Mouse (Mus musculus) midbrain, embryonic 12.5 days (tissue): Measurements from ENCODE around the gene Dcun1d4. TPM values are rescaled to one million over a fixed set of nuclear protein-coding genes. Genes with fewer than 3 reads are reported as not detected.
A peak's percentile ranks its signal among the peaks of the same experiment; 100 is the strongest.

Experiments
- ATAC-seq: fragments of 200-750 bp; cut with Nextera tagmentation; 2 replicates; pipeline ENCODE4 v1.8.0; 2017; ENCODE audit warnings: low read depth, moderate TSS enrichment, moderate library complexity; ENCODE audit not compliant: low FRiP score
- H3K27ac ChIP-seq: fragments of 300-500 bp; sonication (generic); replicated peaks from 2 replicates; pipeline ENCODE4 v1.5.1; 2016; ENCODE audit warnings: mild to moderate bottlenecking
- H3K27me3 ChIP-seq: fragments of 300-500 bp; sonication (generic); 2 replicates; pipeline ENCODE4 v1.6.1; 2016; ENCODE audit warnings: mild to moderate bottlenecking
- H3K36me3 ChIP-seq: fragments of 300-500 bp; sonication (generic); 2 replicates; pipeline ENCODE4 v1.6.1; 2016
- H3K4me1 ChIP-seq: fragments of 300-500 bp; sonication (generic); 2 replicates; pipeline ENCODE4 v1.6.1; 2016
- H3K4me2 ChIP-seq: fragments of 300-500 bp; sonication (generic); replicated peaks from 2 replicates; pipeline ENCODE4 v1.6.1; 2016; ENCODE audit warnings: mild to moderate bottlenecking, moderate library complexity
- H3K4me3 ChIP-seq: fragments of 300-500 bp; sonication (generic); 2 replicates; pipeline ENCODE4 v1.5.1; 2016; ENCODE audit warnings: mild to moderate bottlenecking
- H3K9ac ChIP-seq: fragments of 300-500 bp; sonication (generic); replicated peaks from 2 replicates; pipeline ENCODE4 v1.6.1; 2016; ENCODE audit warnings: mild to moderate bottlenecking, moderate library complexity
- H3K9me3 ChIP-seq: fragments of 300-500 bp; sonication (generic); 2 replicates; pipeline ENCODE4 v1.6.1; 2016; ENCODE audit warnings: mild to moderate bottlenecking
- WGBS: fragments of 180-500 bp; shearing (Covaris S2); methylation state at CpG from one replicate; pipeline ENCODE4 v1.1.7; 2016; 5-methylcytosine and 5-hydroxymethylcytosine counted together
- polyA plus RNA-seq: library from polyadenylated mRNA; unstranded; fragments of >200 nt; fragmentation: Nextera tagmentation; extraction: Ambion mirVana; gene quantifications from 2 replicates; pipeline ENCODE4 v1.2.1, GENCODE M21; 2016

Dcun1d4 gene
- polyA plus RNA-seq, 1 experiment from 2014 or later: 58.4 TPM

GRCm38 (mm10) chr5:73537669-73538068, 56.9 kb downstream of the Dcun1d4 start:
- H3K4me1 ChIP-seq: no peaks in the 10 kb centered on the region
- H3K9ac ChIP-seq: no peak overlapping the region
- peaks cover 59% of the 10 kb centered on the region for H3K36me3 ChIP-seq
- WGBS: 94% methylated on average over 12 of the region's 12 CpGs
- H3K27me3 ChIP-seq: no peaks in the 10 kb centered on the region
- ATAC-seq: no peak
- no peak overlapping the region for H3K4me2 ChIP-seq
- no peak overlapping the region for H3K27ac ChIP-seq
- no peaks in the 10 kb centered on the region for H3K9me3 ChIP-seq
- H3K4me3 ChIP-seq: no peak overlapping the region

DNA sequence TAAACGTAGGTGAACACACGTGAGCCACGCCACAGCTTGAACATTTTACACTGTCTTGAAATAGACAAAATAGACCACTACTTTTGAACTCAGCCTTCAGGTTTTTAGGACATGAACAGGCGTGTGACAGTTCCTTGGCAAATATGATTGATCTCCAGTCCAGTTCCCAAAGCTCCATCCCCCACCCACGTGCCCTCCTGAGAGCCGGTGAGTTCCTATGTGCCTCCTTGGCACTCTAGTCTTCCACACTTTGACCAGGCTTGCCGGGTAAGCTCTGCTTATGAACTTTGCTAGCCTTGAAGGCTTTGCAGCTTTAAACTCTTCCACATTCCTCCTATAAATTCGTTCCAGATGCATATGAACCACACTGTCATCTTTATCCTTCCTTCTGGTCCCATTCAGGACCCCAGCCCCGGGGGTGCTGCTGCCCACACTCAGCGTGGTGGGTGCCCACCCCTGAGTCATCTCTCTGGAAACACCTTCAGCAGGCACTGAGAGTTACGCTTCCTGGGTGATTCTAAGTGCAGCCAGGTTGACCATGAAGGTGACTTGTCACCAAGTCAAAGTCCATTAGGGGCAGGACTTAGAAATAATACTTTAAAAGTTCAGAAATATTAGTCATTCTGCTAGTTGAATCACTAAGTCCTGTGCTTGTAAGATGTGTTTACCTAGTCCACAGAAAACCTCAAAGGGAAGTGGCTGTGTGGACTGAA, 57.9 kb downstream of the Dcun1d4 start:
- WGBS: 91% methylated on average over 11 of the region's 11 CpGs
- Histone ChIP-seq H3K9me3 (no peaks in the 10 kb centered on the region), H3K36me3 (peaks cover 60% of the 10 kb centered on the region), H3K27me3 (no peaks in the 10 kb centered on the region), H3K4me2 (no peak overlapping the region), H3K4me3 (no peak overlapping the region), H3K27ac (no peak overlapping the region), H3K9ac (no peak overlapping the region), H3K4me1 (no peaks in the 10 kb centered on the region)
- no peak for ATAC-seq

- WGBS: 61% methylated on average over 6 of the region's 6 CpGs
- peak; percentile 66; the same call in 1 of the 2 replicates for ATAC-seq
- no peak overlapping the region for H3K4me2 ChIP-seq
Observed at GRCm38 (mm10) chr5:73539848-73540510, 59.2 kb downstream of the Dcun1d4 start.

GRCm38 (mm10) chr5:73540511-73540871, 59.7 kb downstream of the Dcun1d4 start:
- no peak overlapping the region for H3K9ac ChIP-seq
- no peaks in the 10 kb centered on the region for H3K9me3 ChIP-seq
- no peaks in the 10 kb centered on the region for H3K27me3 ChIP-seq
- peaks cover 67% of the 10 kb centered on the region for H3K36me3 ChIP-seq
- no peaks in the 10 kb centered on the region for H3K4me1 ChIP-seq
- H3K27ac ChIP-seq: no peak overlapping the region
- no peak; the same call in 1 of the 2 replicates for ATAC-seq
- WGBS: 88% methylated on average over 2 of the region's 2 CpGs
- H3K4me2 ChIP-seq: no peak overlapping the region
- no peak overlapping the region for H3K4me3 ChIP-seq

More at GRCm38 (mm10) chr5:73539848-73540510, 59.2 kb downstream of the Dcun1d4 start:
- Histone ChIP-seq H3K4me1 (no peaks in the 10 kb centered on the region), H3K9ac (no peak overlapping the region), H3K4me3 (no peak overlapping the region), H3K27me3 (no peaks in the 10 kb centered on the region), H3K9me3 (no peaks in the 10 kb centered on the region), H3K36me3 (peaks cover 65% of the 10 kb centered on the region), H3K27ac (no peak overlapping the region; the same call in 1 of the 2 replicates)

GRCm38 (mm10) chr5:73544111-73544753, 63.4 kb downstream of the Dcun1d4 start:
- Histone ChIP-seq H3K36me3 (peaks cover 52% of the 10 kb centered on the region), H3K4me1 (no peaks in the 10 kb centered on the region), H3K9ac (no peak overlapping the region), H3K27ac (no peak overlapping the region), H3K4me2 (no peak overlapping the region), H3K4me3 (no peak overlapping the region), H3K9me3 (no peaks in the 10 kb centered on the region), H3K27me3 (no peaks in the 10 kb centered on the region)
- ATAC-seq: no peak
- 84% methylated on average over 10 of the region's 10 CpGs for whole genome bisulfite sequencing

DNA sequence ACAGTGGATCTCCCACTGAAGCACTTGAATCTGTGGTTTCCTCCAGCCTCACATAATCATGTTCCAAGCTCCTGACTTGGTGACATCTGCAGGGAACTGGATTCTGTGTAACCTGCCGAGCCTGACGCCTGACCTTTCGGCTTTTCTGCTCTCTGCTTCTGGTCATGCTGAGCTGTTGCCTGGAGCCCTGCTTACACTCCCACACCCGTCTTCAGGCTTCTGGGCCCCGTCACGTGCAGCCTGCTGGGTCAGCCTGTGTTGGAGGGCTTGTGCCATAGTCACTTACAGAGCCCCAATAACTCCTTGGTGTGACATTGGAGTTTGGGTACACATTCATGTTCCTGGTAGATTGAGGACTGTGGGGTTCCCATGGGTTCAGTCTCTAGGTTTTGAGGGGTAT, 64.8 kb downstream of the Dcun1d4 start:
- Histone ChIP-seq H3K27ac (no peak overlapping the region), H3K27me3 (no peaks in the 10 kb centered on the region), H3K4me1 (no peaks in the 10 kb centered on the region), H3K36me3 (peaks cover 52% of the 10 kb centered on the region), H3K4me2 (no peak overlapping the region), H3K4me3 (no peak overlapping the region), H3K9ac (no peak overlapping the region), H3K9me3 (no peaks in the 10 kb centered on the region)
- no peak for ATAC-seq
- 69% methylated on average over 6 of the region's 6 CpGs for WGBS

DNA sequence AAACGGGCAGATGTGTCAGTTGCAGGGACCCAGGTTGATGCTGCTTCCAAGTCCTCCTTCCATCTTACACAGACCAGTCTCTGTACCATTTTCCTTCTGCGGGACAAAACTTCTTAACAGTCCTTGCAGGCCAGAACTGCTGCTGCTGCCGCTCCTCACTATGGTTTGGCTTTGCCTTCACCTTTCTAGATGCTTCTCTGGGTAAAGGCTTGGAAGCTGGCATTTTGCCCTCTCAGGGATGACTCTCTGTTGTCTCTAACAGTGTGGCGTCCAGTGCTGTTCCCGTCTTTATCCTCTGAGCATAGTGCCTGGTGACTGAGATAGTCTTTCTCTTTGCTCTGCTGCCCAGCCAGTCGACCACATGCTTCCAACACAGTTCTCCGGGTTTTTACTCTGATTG, 66.5 kb downstream of the Dcun1d4 start:
- H3K4me2 ChIP-seq: no peak overlapping the region
- no peaks in the 10 kb centered on the region for H3K9me3 ChIP-seq
- peaks cover 42% of the 10 kb centered on the region for H3K36me3 ChIP-seq
- H3K4me1 ChIP-seq: no peaks in the 10 kb centered on the region
- H3K9ac ChIP-seq: no peak overlapping the region
- ATAC-seq: no peak
- H3K4me3 ChIP-seq: no peak overlapping the region
- H3K27ac ChIP-seq: no peak overlapping the region
- no peaks in the 10 kb centered on the region for H3K27me3 ChIP-seq
- WGBS: 89% methylated on average over 7 of the region's 7 CpGs

- Histone ChIP-seq H3K9ac (no peak overlapping the region), H3K36me3 (peaks cover 44% of the 10 kb centered on the region), H3K9me3 (no peaks in the 10 kb centered on the region), H3K4me1 (no peaks in the 10 kb centered on the region), H3K27me3 (no peaks in the 10 kb centered on the region), H3K27ac (no peak overlapping the region), H3K4me3 (no peak overlapping the region), H3K4me2 (no peak overlapping the region)
- ATAC-seq: no peak
- 90% methylated on average over 7 of the region's 7 CpGs for WGBS
Observed at GRCm38 (mm10) chr5:73548237-73548636, 67.4 kb downstream of the Dcun1d4 start.

DNA sequence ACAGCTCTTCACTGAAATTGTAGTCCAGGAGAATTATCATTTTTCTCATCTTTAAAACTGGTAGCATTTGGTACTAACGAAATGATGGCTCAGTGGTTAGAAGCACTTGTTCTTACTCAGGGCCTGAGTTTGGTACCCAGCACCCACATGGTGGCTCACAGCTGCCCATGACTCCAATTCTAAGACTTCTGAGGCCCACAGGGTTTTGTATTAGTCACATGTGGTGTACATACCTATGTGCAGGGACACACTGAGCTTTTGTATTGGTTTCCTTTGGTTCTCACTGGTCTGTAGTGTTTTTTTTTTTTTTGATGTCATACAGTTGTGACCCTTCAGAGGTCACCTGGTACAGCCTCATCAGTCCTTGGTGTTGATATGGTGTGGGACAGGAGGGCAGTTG, 68.0 kb downstream of the Dcun1d4 start:
- no peak overlapping the region for H3K9ac ChIP-seq
- 96% methylated on average over 1 of the region's 1 CpGs for WGBS
- no peak overlapping the region for H3K4me3 ChIP-seq
- H3K4me2 ChIP-seq: no peak overlapping the region
- H3K27me3 ChIP-seq: no peaks in the 10 kb centered on the region
- no peaks in the 10 kb centered on the region for H3K4me1 ChIP-seq
- peaks cover 46% of the 10 kb centered on the region for H3K36me3 ChIP-seq
- H3K9me3 ChIP-seq: no peaks in the 10 kb centered on the region
- ATAC-seq: no peak
- no peak overlapping the region for H3K27ac ChIP-seq

DNA sequence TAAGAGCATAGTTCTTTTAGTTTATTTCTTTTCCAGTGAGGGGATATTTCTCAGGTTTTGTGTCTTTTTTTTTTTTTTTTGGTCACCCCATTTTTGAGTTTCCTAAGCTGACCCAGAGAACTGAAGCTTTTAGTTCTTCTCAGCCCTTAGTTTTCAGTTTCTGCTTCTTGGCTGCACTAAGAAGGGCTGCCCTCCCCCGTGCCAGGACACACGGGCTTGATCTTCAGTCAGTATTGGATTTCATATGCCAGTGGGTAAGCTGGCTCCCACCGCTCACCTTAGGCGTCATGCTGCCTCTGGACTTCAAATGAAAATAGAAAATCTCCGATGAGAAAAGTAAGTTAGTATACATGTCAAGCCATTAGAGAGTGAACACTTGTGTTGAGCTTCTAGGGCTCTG, 71.0 kb downstream of the Dcun1d4 start:
- Histone ChIP-seq H3K27me3 (no peaks in the 10 kb centered on the region), H3K4me1 (no peaks in the 10 kb centered on the region), H3K9me3 (no peaks in the 10 kb centered on the region), H3K27ac (no peak overlapping the region), H3K9ac (no peak overlapping the region), H3K4me3 (no peak overlapping the region), H3K4me2 (no peak overlapping the region), H3K36me3 (peaks cover 30% of the 10 kb centered on the region)
- WGBS: 87% methylated on average over 5 of the region's 5 CpGs
- no peak for ATAC-seq

DNA sequence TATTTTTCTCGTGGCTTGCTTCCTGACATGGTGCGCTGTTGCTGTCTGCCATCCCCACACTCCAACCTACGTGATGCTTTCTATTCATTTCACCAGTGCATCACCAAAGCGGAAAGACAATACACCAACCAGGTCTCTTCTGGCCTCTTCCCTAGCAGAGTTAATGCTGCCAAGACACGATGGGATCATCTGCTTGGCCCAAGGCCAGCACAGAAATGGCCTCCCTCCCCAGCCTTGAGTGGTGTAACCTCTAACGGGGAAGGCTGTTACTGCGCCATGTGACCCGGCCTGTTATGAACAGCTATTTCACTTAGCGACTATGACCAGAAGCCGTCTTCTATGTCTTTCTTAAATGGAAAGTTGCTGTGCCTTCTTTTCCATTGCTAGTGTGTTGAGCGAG, 73.1 kb downstream of the Dcun1d4 start:
- H3K4me3 ChIP-seq: no peak overlapping the region
- 96% methylated on average over 11 of the region's 11 CpGs for WGBS
- no peaks in the 10 kb centered on the region for H3K9me3 ChIP-seq
- H3K27me3 ChIP-seq: no peaks in the 10 kb centered on the region
- no peak overlapping the region for H3K27ac ChIP-seq
- H3K9ac ChIP-seq: no peak overlapping the region
- H3K36me3 ChIP-seq: peaks cover 36% of the 10 kb centered on the region
- no peak for ATAC-seq
- peaks cover 4% of the 10 kb centered on the region; the same call in 1 of the 2 replicates for H3K4me1 ChIP-seq
- H3K4me2 ChIP-seq: no peak overlapping the region

DNA sequence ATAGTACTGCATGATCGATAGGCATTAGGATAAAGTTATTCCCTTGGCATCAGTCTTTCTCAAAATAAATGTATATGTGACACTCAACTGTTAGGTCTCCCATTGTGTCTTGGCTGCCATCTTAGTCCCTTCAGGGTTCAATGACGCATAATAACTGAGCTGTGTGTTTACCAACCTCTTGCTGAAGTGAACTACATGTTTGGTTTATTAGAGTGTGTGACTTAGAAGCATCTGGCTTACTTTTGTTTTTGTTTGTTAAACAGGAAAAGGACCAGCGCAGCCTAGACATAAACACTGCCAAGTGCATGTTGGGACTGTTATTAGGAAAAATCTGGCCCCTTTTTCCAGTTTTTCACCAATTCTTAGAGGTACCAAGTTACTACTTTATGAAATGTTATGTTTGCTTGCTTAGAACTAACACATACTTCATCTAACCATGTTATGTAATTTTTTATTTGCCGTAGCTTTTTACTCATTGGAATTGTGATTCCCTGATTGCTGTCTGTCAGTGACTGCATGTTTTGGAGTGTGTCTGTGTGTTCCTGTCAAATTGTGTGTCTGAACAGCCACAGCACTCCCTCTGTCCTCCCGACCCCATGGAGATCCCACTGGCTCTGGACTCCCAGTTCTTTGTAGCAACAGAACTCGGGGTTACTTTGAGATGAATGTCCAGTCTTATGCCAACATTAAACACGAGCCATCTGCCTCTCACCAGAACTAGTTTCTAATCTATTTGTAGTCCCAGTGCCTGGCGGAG, 74.5 kb downstream of the Dcun1d4 start:
- no peak overlapping the region for H3K4me3 ChIP-seq
- WGBS: 86% methylated on average over 8 of the region's 8 CpGs
- no peak overlapping the region for H3K4me2 ChIP-seq
- H3K36me3 ChIP-seq: peaks cover 49% of the 10 kb centered on the region
- H3K9ac ChIP-seq: no peak overlapping the region
- ATAC-seq: no peak
- no peaks in the 10 kb centered on the region for H3K27me3 ChIP-seq
- H3K9me3 ChIP-seq: no peaks in the 10 kb centered on the region
- H3K4me1 ChIP-seq: peaks cover 4% of the 10 kb centered on the region; the same call in 1 of the 2 replicates
- H3K27ac ChIP-seq: no peak overlapping the region
